Mouse (Mus musculus) hindbrain, embryonic 11.5 days (tissue): ENCODE results near the gene Rgs8. TPM values are rescaled to one million over a fixed set of nuclear protein-coding genes. Genes with fewer than 3 reads are reported as not detected.

Experiments
- ATAC-seq: fragments of 200-750 bp; cut with Nextera tagmentation; 2 replicates; pipeline ENCODE4 v1.8.0; 2017; ENCODE audit warnings: mild to moderate bottlenecking, moderate TSS enrichment, moderate library complexity; ENCODE audit not compliant: low FRiP score
- DNase-seq: peaks from one replicate; pipeline ENCODE4 v3.0.0-alpha.2; 2015; ENCODE audit warnings: low spot score
- H3K27ac ChIP-seq: fragments of 300-500 bp; sonication (generic); 2 replicates; pipeline ENCODE4 v1.5.1; 2014; ENCODE audit warnings: mild to moderate bottlenecking, low read depth, low read length
- H3K27me3 ChIP-seq: fragments of 300-500 bp; sonication (generic); 2 replicates; pipeline ENCODE4 v1.6.1; 2014; ENCODE audit warnings: mild to moderate bottlenecking, low read length, moderate library complexity, mixed read lengths; ENCODE audit not compliant: control insufficient read depth, insufficient read depth
- H3K36me3 ChIP-seq: fragments of 300-500 bp; sonication (generic); 2 replicates; pipeline ENCODE4 v1.6.1; 2014; ENCODE audit warnings: mild to moderate bottlenecking, low read length, moderate library complexity, mixed read lengths; ENCODE audit not compliant: control insufficient read depth, insufficient read depth
- H3K4me1 ChIP-seq: fragments of 300-500 bp; sonication (generic); replicated peaks from 2 replicates; pipeline ENCODE4 v1.6.1; 2014; ENCODE audit warnings: low read length, mixed read lengths; ENCODE audit not compliant: control insufficient read depth, insufficient read depth
- H3K4me2 ChIP-seq: fragments of 300-500 bp; sonication (generic); replicated peaks from 2 replicates; pipeline ENCODE4 v1.6.1; 2014; ENCODE audit warnings: mild to moderate bottlenecking, low read depth, low read length
- H3K4me3 ChIP-seq: fragments of 300-500 bp; sonication (generic); 2 replicates; pipeline ENCODE4 v1.5.1; 2014; ENCODE audit warnings: low read depth, low read length
- H3K9ac ChIP-seq: fragments of 300-500 bp; sonication (generic); 2 replicates; pipeline ENCODE4 v1.6.1; 2014; ENCODE audit warnings: low read depth, low read length
- H3K9me3 ChIP-seq: fragments of 300-500 bp; sonication (generic); 2 replicates; pipeline ENCODE4 v1.6.1; 2016; ENCODE audit warnings: low read length; ENCODE audit not compliant: control insufficient read depth
- WGBS: fragments of 180-500 bp; shearing (Covaris S2); extraction: QIAGEN DNeasy Blood & Tissue Kit; methylation state at CpG from one replicate; pipeline ENCODE4 v1.1.7; 2014; 5-methylcytosine and 5-hydroxymethylcytosine counted together
- polyA plus RNA-seq: library from polyadenylated mRNA; unstranded; fragments of >200 nt; fragmentation: Nextera tagmentation; extraction: Ambion mirVana; gene quantifications from 2 replicates; pipeline ENCODE4 v1.2.1, GENCODE M21; 2014

The Rgs8 gene
- polyA plus RNA-seq, 1 experiment from 2014 or later = 5.8 TPM

GRCm38 (mm10) chr1:153721565-153722310, 68.9 kb downstream of the Rgs8 start:
- Histone ChIP-seq H3K4me2 (no peak overlapping the region), H3K9me3 (no peaks in the 10 kb centered on the region), H3K4me3 (no peak overlapping the region), H3K27me3 (no peaks in the 10 kb centered on the region), H3K27ac (no peak overlapping the region), H3K4me1 (no peaks in the 10 kb centered on the region), H3K36me3 (no peaks in the 10 kb centered on the region), H3K9ac (no peak overlapping the region)
- no peak for ATAC-seq
- 87% methylated on average over 9 of the region's 9 CpGs for WGBS
- DNase-seq = no peak

- no peaks in the 10 kb centered on the region for H3K4me1 ChIP-seq
- ATAC-seq = no peak
- WGBS = 77% methylated on average over 9 of the region's 9 CpGs
- H3K4me3 ChIP-seq = no peak overlapping the region
- no peak for DNase-seq
- no peaks in the 10 kb centered on the region for H3K9me3 ChIP-seq
- H3K36me3 ChIP-seq = no peaks in the 10 kb centered on the region
- no peaks in the 10 kb centered on the region for H3K27me3 ChIP-seq
- H3K4me2 ChIP-seq = no peak overlapping the region
- no peak overlapping the region for H3K27ac ChIP-seq
- H3K9ac ChIP-seq = no peak overlapping the region
Observed at GRCm38 (mm10) chr1:153723426-153723825, 70.6 kb downstream of the Rgs8 start.

GRCm38 (mm10) chr1:153726636-153727035, 73.8 kb downstream of the Rgs8 start:
- Histone ChIP-seq H3K4me2 (no peak overlapping the region), H3K9me3 (no peaks in the 10 kb centered on the region), H3K4me3 (no peak overlapping the region), H3K9ac (no peak overlapping the region), H3K27ac (no peak overlapping the region), H3K27me3 (no peaks in the 10 kb centered on the region), H3K36me3 (no peaks in the 10 kb centered on the region), H3K4me1 (no peaks in the 10 kb centered on the region)
- WGBS = 84% methylated on average over 16 of the region's 16 CpGs
- ATAC-seq (no peak), DNase-seq (no peak)

GRCm38 (mm10) chr1:153729806-153730205, 77.0 kb downstream of the Rgs8 start:
- Histone ChIP-seq H3K27ac (no peak overlapping the region), H3K9me3 (no peaks in the 10 kb centered on the region)

GRCm38 (mm10) chr1:153730671-153731070, 77.8 kb downstream of the Rgs8 start:
- Histone ChIP-seq H3K36me3 (no peaks in the 10 kb centered on the region), H3K27me3 (no peaks in the 10 kb centered on the region), H3K4me1 (peaks cover 7% of the 10 kb centered on the region; the same call in 1 of the 2 replicates), H3K9ac (no peak overlapping the region), H3K4me3 (no peak overlapping the region), H3K27ac (no peak overlapping the region), H3K9me3 (no peaks in the 10 kb centered on the region), H3K4me2 (no peak overlapping the region)
- 69% methylated on average over 3 of the region's 3 CpGs for WGBS
- ATAC-seq (no peak), DNase-seq (no peak)

More at GRCm38 (mm10) chr1:153729806-153730205, 77.0 kb downstream of the Rgs8 start:
- Histone ChIP-seq H3K4me2 (no peak overlapping the region), H3K27me3 (no peaks in the 10 kb centered on the region), H3K4me3 (no peak overlapping the region), H3K36me3 (no peaks in the 10 kb centered on the region), H3K9ac (no peak overlapping the region), H3K4me1 (peaks cover 7% of the 10 kb centered on the region; the same call in 1 of the 2 replicates)
- WGBS = 73% methylated on average over 2 of the region's 2 CpGs
- ATAC-seq (no peak), DNase-seq (no peak)

GRCm38 (mm10) chr1:153733181-153733580, 80.4 kb downstream of the Rgs8 start:
- Histone ChIP-seq H3K9me3 (no peaks in the 10 kb centered on the region), H3K4me3 (no peak overlapping the region), H3K27me3 (no peaks in the 10 kb centered on the region), H3K4me2 (no peak overlapping the region), H3K27ac (no peak overlapping the region; the same call in 1 of the 2 replicates), H3K36me3 (no peaks in the 10 kb centered on the region), H3K9ac (no peak overlapping the region), H3K4me1 (peaks cover 18% of the 10 kb centered on the region)
- ATAC-seq = peak; percentile 34
- 32% methylated on average over 9 of the region's 9 CpGs for WGBS
- peak; percentile 39 for DNase-seq

GRCm38 (mm10) chr1:153734866-153735265, 82.0 kb downstream of the Rgs8 start:
- Histone ChIP-seq H3K9ac (no peak overlapping the region), H3K4me1 (peaks cover 18% of the 10 kb centered on the region), H3K4me3 (no peak overlapping the region), H3K27me3 (peaks cover 6% of the 10 kb centered on the region), H3K36me3 (no peaks in the 10 kb centered on the region), H3K9me3 (no peaks in the 10 kb centered on the region), H3K27ac (no peak overlapping the region), H3K4me2 (no peak overlapping the region)
- WGBS = 89% methylated on average over 4 of the region's 4 CpGs
- DNase-seq (no peak), ATAC-seq (no peak)

GRCm38 (mm10) chr1:153736096-153736495, 83.3 kb downstream of the Rgs8 start:
- Histone ChIP-seq H3K4me3 (no peak overlapping the region), H3K27ac (no peak overlapping the region), H3K4me2 (no peak overlapping the region), H3K9me3 (no peaks in the 10 kb centered on the region), H3K36me3 (no peaks in the 10 kb centered on the region), H3K4me1 (peaks cover 18% of the 10 kb centered on the region), H3K27me3 (peaks cover 6% of the 10 kb centered on the region), H3K9ac (no peak overlapping the region)
- WGBS = 67% methylated on average over 6 of the region's 6 CpGs
- no peak for DNase-seq
- no peak for ATAC-seq
